Mouse (Mus musculus) lung, postnatal 0 days (tissue): Measurements from ENCODE around the gene Ankrd16.

Source experiments
- CTCF ChIP-seq: IDR thresholded peaks from 2 replicates; pipeline ENCODE4 v1.5.1; 2016; ENCODE audit warnings: antibody characterized with exemption, mild to moderate bottlenecking
- EP300 ChIP-seq: IDR thresholded peaks from 2 replicates; pipeline ENCODE4 v1.6.1; 2016; ENCODE audit warnings: antibody characterized with exemption, mild to moderate bottlenecking, control low read depth

- TF ChIP-seq CTCF = no peak
- TF ChIP-seq EP300 = no peak
Measured at GRCm38 (mm10) chr2:11735853-11736252, 41.8 kb upstream of the Ankrd16 start.
